Comparison of ENCODE assay signal across 8 mouse cellular contexts in the genomic region with DNA sequence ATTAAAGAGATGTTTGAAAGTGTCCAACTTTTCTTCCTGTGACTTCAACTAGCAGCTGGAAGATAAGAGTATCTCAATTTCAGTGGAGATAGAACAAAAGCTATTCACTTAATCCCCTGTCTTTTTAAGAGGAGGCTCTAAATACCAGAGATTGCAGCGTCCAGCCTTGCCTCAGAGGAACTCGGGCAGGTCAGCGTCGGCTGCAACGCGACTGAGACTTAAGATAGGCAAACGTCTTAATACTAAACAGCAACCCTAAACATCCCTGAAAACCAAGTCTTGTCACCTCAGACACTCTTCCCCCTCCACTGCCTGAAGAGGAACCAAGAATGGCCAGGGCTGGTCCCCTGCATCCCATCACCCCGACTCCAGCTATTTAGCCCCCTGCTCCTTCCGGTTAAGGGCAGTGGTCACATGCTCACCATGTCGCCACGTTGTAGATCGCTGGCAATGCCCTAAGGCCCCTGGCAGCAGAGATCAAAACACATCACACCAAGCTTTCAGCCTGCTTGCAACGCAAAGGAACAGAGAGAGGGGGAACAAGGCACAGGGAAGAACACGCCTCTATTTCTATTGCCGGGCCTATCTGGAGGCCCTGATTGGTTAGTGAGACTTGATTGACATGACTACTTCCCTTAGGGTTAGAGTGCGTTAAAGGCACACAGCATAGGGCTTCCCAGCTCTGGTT. TPM values are rescaled to one million over a fixed set of nuclear protein-coding genes. Genes with fewer than 3 reads are reported as not detected.
DNase-seq lines count a peak whose midpoint lies in the region; ATAC-seq and TF ChIP-seq lines count a peak whose summit lies in the region.
"Not testable (repeated sequence)": the region's sequence is repeated elsewhere in the genome, so short reads cannot be mapped to it uniquely, and the experiment has no call there.

No protein-coding gene starts in this region.

- TF ChIP-seq POLR2A in testis, adult 2 months (IDR thresholded peaks at IDR 0.05; ENCODE audit: control insufficient read depth, low read depth, low read length), result not testable (repeated sequence)

- not testable (repeated sequence) for H3K4me1 ChIP-seq in forebrain, embryonic 15.5 days; liver, postnatal 0 days (ENCODE audit: insufficient read depth); neural tube, embryonic 13.5 days (replicated peaks); testis, adult 2 months (ENCODE audit: control insufficient read depth, insufficient read depth, low read length)

- not testable (repeated sequence) for TF ChIP-seq CTCF in liver, postnatal 0 days (IDR thresholded peaks at IDR 0.05; ENCODE audit: low read depth); testis, adult 2 months (IDR thresholded peaks at IDR 0.05; ENCODE audit: control insufficient read depth, insufficient read depth, insufficient replicate concordance, low read depth, low read length)

- not testable (repeated sequence) for H3K27me3 ChIP-seq in forebrain, embryonic 15.5 days; liver, postnatal 0 days (ENCODE audit: insufficient read depth, low read length); neural tube, embryonic 13.5 days; testis, adult 2 months (ENCODE audit: control insufficient read depth, insufficient read depth, low read length)

- TF ChIP-seq EP300 in liver, postnatal 0 days (IDR thresholded peaks at IDR 0.05; ENCODE audit: low read depth), result not testable (repeated sequence)

- H3K4me2 ChIP-seq in forebrain, embryonic 15.5 days (replicated peaks), result peak overlapping the region; percentile 45
- H3K4me2 ChIP-seq in liver, postnatal 0 days (ENCODE audit: low read depth, low read length), result peak overlapping the region; percentile 68
- H3K4me2 ChIP-seq in neural tube, embryonic 13.5 days, result peak overlapping the region; percentile 56

- 3% methylated on average over 16 of the region's 16 CpGs for WGBS in forebrain, embryonic 15.5 days
- 2% methylated on average over 16 of the region's 16 CpGs for WGBS in liver, postnatal 0 days (ENCODE audit: insufficient replicate concordance)
- WGBS in neural tube, embryonic 13.5 days, result 3% methylated on average over 16 of the region's 16 CpGs

- DNase-seq in ES-CJ7 (ENCODE audit: low read depth, low spot score), result peak; percentile 89
- DNase-seq in heart, postnatal 25 days (ENCODE audit: low spot score), result peak; percentile 46
- DNase-seq in layer of hippocampus, adult 11-12 months (ENCODE audit: low spot score), result peak; percentile 85
- peak; percentile 51 for DNase-seq in liver, postnatal 0 days

- H3K9ac ChIP-seq in forebrain, embryonic 15.5 days (replicated peaks), result peak overlapping the region; percentile 49
- peak overlapping the region; percentile 27 for H3K9ac ChIP-seq in liver, postnatal 0 days (replicated peaks)
- H3K9ac ChIP-seq in neural tube, embryonic 13.5 days, result peak overlapping the region; percentile 78

- peak; percentile 98 for ATAC-seq in cerebellum, adult (ENCODE audit: insufficient number of reproducible peaks, low FRiP score, low TSS enrichment)
- ATAC-seq in forebrain, embryonic 15.5 days (replicated peaks), result peak; percentile 100
- ATAC-seq in liver, postnatal 0 days, result peak; percentile 98
- peak; percentile 100 for ATAC-seq in neural tube, embryonic 13.5 days (ENCODE audit: low read depth)

- intact Hi-C loops in heart, postnatal 25 days (cut with DNase I), result not testable (repeated sequence)

- peak overlapping the region; percentile 49 for H3K4me3 ChIP-seq in forebrain, embryonic 15.5 days
- H3K4me3 ChIP-seq in liver, postnatal 0 days (ENCODE audit: low read depth, low read length), result peak overlapping the region; percentile 57
- peak overlapping the region; percentile 57 for H3K4me3 ChIP-seq in neural tube, embryonic 13.5 days
- H3K4me3 ChIP-seq in testis, adult 2 months (ENCODE audit: control insufficient read depth, low read depth, low read length), result peak overlapping the region; percentile 85

- not testable (repeated sequence) for H3K27ac ChIP-seq in forebrain, embryonic 15.5 days (replicated peaks); liver, postnatal 0 days (ENCODE audit: low read depth)
- peak overlapping the region; percentile 70 for H3K27ac ChIP-seq in neural tube, embryonic 13.5 days (replicated peaks)
- H3K27ac ChIP-seq in testis, adult 2 months (ENCODE audit: control insufficient read depth, insufficient read depth, low read depth, low read length), result peak overlapping the region; percentile 70; the same call in 1 of the 2 replicates

- H3K36me3 ChIP-seq in forebrain, embryonic 15.5 days; liver, postnatal 0 days (replicated peaks; ENCODE audit: insufficient read depth, low read length); neural tube, embryonic 13.5 days; testis, adult 2 months (ENCODE audit: control insufficient read depth, insufficient read depth, low read length): not testable (repeated sequence)

- not testable (repeated sequence) for H3K9me3 ChIP-seq in forebrain, embryonic 15.5 days; liver, postnatal 0 days (ENCODE audit: low read length)
- peaks cover 26% of the 10 kb centered on the region for H3K9me3 ChIP-seq in neural tube, embryonic 13.5 days

RNA-seq across cellular contexts. Expression of a gene that starts 28.8 kb away (rescaled TPM):
- 9.8 and 12.4 TPM in 2 replicates for polyA plus RNA-seq in forebrain, embryonic 15.5 days (2015; fragmentation: Nextera tagmentation; extraction: Ambion mirVana)
- total RNA-seq in heart, postnatal 25 days (2021), result under 1 TPM; 0.88 to 0.89 TPM
- polyA plus RNA-seq in liver, postnatal 0 days (2015; fragmentation: Nextera tagmentation; extraction: Ambion mirVana), result 1.3 and 1.4 TPM in 2 replicates
- polyA plus RNA-seq in neural tube, embryonic 13.5 days (2015; fragmentation: Nextera tagmentation; extraction: Ambion mirVana), result 9.4 and 11.3 TPM in 2 replicates
- not detected in 2 replicates for polyA plus RNA-seq in testis, adult 2 months (2012; rRNA removed)

Comparison
In these comparisons a context has a peak if more than half of its experiments do, and no peak if none do; other contexts are left out.
1. H3K9ac ChIP-seq: peak in every context shown above with its lines; median percentile 78 in neural tube, embryonic 13.5 days; 49 in forebrain, embryonic 15.5 days; 27 in liver, postnatal 0 days.